Mouse (Mus musculus) midbrain, postnatal 0 days (tissue): ENCODE measurements around the gene Sap18. TPM values are rescaled to one million over a fixed set of nuclear protein-coding genes. Genes with fewer than 3 reads are reported as not detected.
"Not testable (repeated sequence)": the region's sequence is repeated elsewhere in the genome, so short reads cannot be mapped to it uniquely, and the experiment has no call there.

Experiments
- ATAC-seq: fragments of 200-750 bp; cut with Nextera tagmentation; 2 replicates; pipeline ENCODE4 v1.8.0; 2017; ENCODE audit warnings: moderate number of reproducible peaks, mild to moderate bottlenecking, moderate TSS enrichment, moderate library complexity; ENCODE audit not compliant: low FRiP score
- DNase-seq: peaks from one replicate; pipeline ENCODE4 v3.0.0-alpha.2; 2015; ENCODE audit warnings: low spot score
- H3K27ac ChIP-seq: fragments of 300-500 bp; sonication (generic); 2 replicates; pipeline ENCODE4 v1.5.1; 2014; ENCODE audit warnings: low read depth, mild to moderate bottlenecking, low read length, mixed read lengths
- H3K27me3 ChIP-seq: fragments of 300-500 bp; sonication (generic); 2 replicates; pipeline ENCODE4 v1.6.1; 2014; ENCODE audit warnings: low read length, control low read depth, mixed read lengths; ENCODE audit not compliant: insufficient read depth
- H3K36me3 ChIP-seq: fragments of 300-500 bp; sonication (generic); 2 replicates; pipeline ENCODE4 v1.6.1; 2014; ENCODE audit warnings: low read length, control low read depth, mixed read lengths; ENCODE audit not compliant: insufficient read depth
- H3K4me1 ChIP-seq: fragments of 300-500 bp; sonication (generic); 2 replicates; pipeline ENCODE4 v1.6.1; 2014; ENCODE audit warnings: mild to moderate bottlenecking, control low read depth, antibody characterized with exemption, low read length, mixed read lengths; ENCODE audit not compliant: insufficient read depth
- H3K4me2 ChIP-seq: fragments of 300-500 bp; sonication (generic); 2 replicates; pipeline ENCODE4 v1.6.1; 2014; ENCODE audit warnings: low read depth, mild to moderate bottlenecking, low read length, mixed read lengths; ENCODE audit not compliant: poor library complexity, severe bottlenecking
- H3K4me3 ChIP-seq: fragments of 300-500 bp; sonication (generic); 2 replicates; pipeline ENCODE4 v1.5.1; 2014; ENCODE audit warnings: low read depth, mild to moderate bottlenecking, low read length, moderate library complexity
- H3K9ac ChIP-seq: fragments of 300-500 bp; sonication (generic); replicated peaks from 2 replicates; pipeline ENCODE4 v1.6.1; 2014; ENCODE audit warnings: mild to moderate bottlenecking, low read length, moderate library complexity, mixed read lengths; ENCODE audit not compliant: poor library complexity, severe bottlenecking
- H3K9me3 ChIP-seq: fragments of 300-500 bp; sonication (generic); 2 replicates; pipeline ENCODE4 v1.6.1; 2016; ENCODE audit warnings: low read length, control low read depth
- CTCF ChIP-seq: IDR thresholded peaks from 2 replicates; pipeline ENCODE4 v1.5.1; 2016; ENCODE audit warnings: antibody characterized with exemption, mild to moderate bottlenecking
- WGBS: fragments of 180-500 bp; shearing (Covaris S2); extraction: QIAGEN DNeasy Blood & Tissue Kit; methylation state at CpG from one replicate; pipeline ENCODE4 v1.1.7; 2014; 5-methylcytosine and 5-hydroxymethylcytosine counted together
- microRNA-seq: library from miRNA; unstranded; fragments of <30 nt; microRNA quantifications from one replicate; pipeline ENCODE4, GENCODE M21; 2016; ENCODE audit warnings: borderline number of aligned reads
- polyA plus RNA-seq: library from polyadenylated mRNA; unstranded; fragments of >200 nt; fragmentation: Nextera tagmentation; extraction: Ambion mirVana; gene quantifications from 2 replicates; pipeline ENCODE4 v1.2.1, GENCODE M21; 2015
- total RNA-seq: library from RNA; depleted of rRNA; stranded (reverse); fragments of >200 nt; gene quantifications from 2 replicates; pipeline ENCODE4 v1.2.3, GENCODE M21; 2014; rRNA removed

The Sap18 gene
- total and polyA plus RNA-seq, 2 experiments from 2014 or later = 26.8 to 36.9 TPM

GRCm38 (mm10) chr14:57844535-57844934 is 46.6 kb downstream of the Sap18 start:
- H3K4me3 ChIP-seq = no peak overlapping the region
- H3K27me3 ChIP-seq = no peaks in the 10 kb centered on the region
- no peak overlapping the region for H3K4me2 ChIP-seq
- 89% methylated on average over 3 of the region's 3 CpGs for WGBS
- H3K27ac ChIP-seq = no peak overlapping the region
- ATAC-seq = no peak
- no peaks in the 10 kb centered on the region for H3K4me1 ChIP-seq
- no peak for TF ChIP-seq CTCF
- H3K9me3 ChIP-seq = no peaks in the 10 kb centered on the region
- H3K9ac ChIP-seq = no peak overlapping the region
- DNase-seq = no peak
- peaks cover 22% of the 10 kb centered on the region for H3K36me3 ChIP-seq

GRCm38 (mm10) chr14:57848061-57848460 is 50.1 kb downstream of the Sap18 start:
- ATAC-seq, DNase-seq, H3K27ac ChIP-seq, H3K4me2 ChIP-seq, H3K9me3 ChIP-seq, H3K9ac ChIP-seq, H3K4me3 ChIP-seq, H3K4me1 ChIP-seq, H3K27me3 ChIP-seq: not testable (repeated sequence)
- 73% methylated on average over 5 of the region's 5 CpGs for WGBS
- H3K36me3 ChIP-seq = peaks cover 20% of the 10 kb centered on the region

- Histone ChIP-seq H3K9ac (no peak overlapping the region), H3K9me3 (no peaks in the 10 kb centered on the region), H3K27me3 (no peaks in the 10 kb centered on the region), H3K36me3 (peaks cover 22% of the 10 kb centered on the region), H3K27ac (no peak overlapping the region), H3K4me1 (no peaks in the 10 kb centered on the region), H3K4me3 (no peak overlapping the region), H3K4me2 (no peak overlapping the region)
- TF ChIP-seq CTCF = no peak
- DNase-seq (no peak), ATAC-seq (no peak)
- 98% methylated on average over 2 of the region's 2 CpGs for WGBS
These were observed 50.7 kb downstream of the Sap18 start for GRCm38 (mm10) chr14:57848646-57849045.

GRCm38 (mm10) chr14:57850330-57850729 is 52.4 kb downstream of the Sap18 start:
- WGBS = 85% methylated on average over 3 of the region's 3 CpGs
- ATAC-seq = no peak
- TF ChIP-seq CTCF = no peak

GRCm38 (mm10) chr14:57852961-57853360 is 55.0 kb downstream of the Sap18 start:
- H3K9me3 ChIP-seq = no peaks in the 10 kb centered on the region
- DNase-seq (no peak), ATAC-seq (no peak)
- H3K4me1 ChIP-seq = no peaks in the 10 kb centered on the region
- H3K27me3 ChIP-seq = no peaks in the 10 kb centered on the region
- H3K9ac ChIP-seq = no peak overlapping the region
- WGBS = 50% methylated on average over 2 of the region's 2 CpGs
- H3K4me2 ChIP-seq = no peak overlapping the region
- H3K27ac ChIP-seq = no peak overlapping the region
- H3K36me3 ChIP-seq = peaks cover 15% of the 10 kb centered on the region
- TF ChIP-seq CTCF = no peak
- no peak overlapping the region for H3K4me3 ChIP-seq

More at GRCm38 (mm10) chr14:57850330-57850729, 52.4 kb downstream of the Sap18 start:
- Histone ChIP-seq H3K9ac (no peak overlapping the region), H3K36me3 (peaks cover 10% of the 10 kb centered on the region), H3K27ac (no peak overlapping the region), H3K9me3 (no peaks in the 10 kb centered on the region), H3K4me1 (no peaks in the 10 kb centered on the region), H3K4me3 (no peak overlapping the region), H3K27me3 (no peaks in the 10 kb centered on the region), H3K4me2 (no peak overlapping the region)
- DNase-seq = no peak

- not testable (repeated sequence) for H3K27me3 ChIP-seq, DNase-seq, H3K4me1 ChIP-seq, H3K4me2 ChIP-seq, H3K27ac ChIP-seq, H3K9me3 ChIP-seq, H3K4me3 ChIP-seq, ATAC-seq, H3K9ac ChIP-seq
- peak; percentile 35; the same call in 1 of the 2 replicates for TF ChIP-seq CTCF
- H3K36me3 ChIP-seq = peaks cover 20% of the 10 kb centered on the region
These were observed 58.1 kb downstream of the Sap18 start for GRCm38 (mm10) chr14:57856037-57856436.

Small RNAs within 50 kb of the gene (microRNA-seq; reads per million reads assigned to microRNA genes)
- not detected for gene Mir3077

Other genes with a start within 250 kb of the Sap18 start
- gene Eef1akmt1, start 226.6 kb upstream of the Sap18 start, total RNA-seq = 26.2 and 39.2 TPM in 2 replicates
- 63.8 and 73.7 TPM in 2 replicates for gene Eef1akmt1, start 226.6 kb upstream of the Sap18 start, polyA plus RNA-seq
- gene Xpo4, start 132.8 kb upstream of the Sap18 start, total RNA-seq = 11.3 and 19.4 TPM in 2 replicates
- 6.7 and 11.7 TPM in 2 replicates for gene Xpo4, start 132.8 kb upstream of the Sap18 start, polyA plus RNA-seq
- gene Gm49361, start 52.1 kb upstream of the Sap18 start, total RNA-seq = not detected in 2 replicates
- not detected in 2 replicates for gene Gm49361, start 52.1 kb upstream of the Sap18 start, polyA plus RNA-seq
- gene Lats2, start 39.8 kb upstream of the Sap18 start, total RNA-seq = 7.7 and 8.4 TPM in 2 replicates
- gene Lats2, start 39.8 kb upstream of the Sap18 start, polyA plus RNA-seq = 3.1 and 3.8 TPM in 2 replicates
- gene Ska3, start 28.0 kb downstream of the Sap18 start, total RNA-seq = 2.4 and 4.2 TPM in 2 replicates
- gene Ska3, start 28.0 kb downstream of the Sap18 start, polyA plus RNA-seq = 3.9 and 4.2 TPM in 2 replicates
- 45.4 and 48.3 TPM in 2 replicates for gene Mrpl57, start 28.1 kb downstream of the Sap18 start, total RNA-seq
- 205 and 218 TPM in 2 replicates for gene Mrpl57, start 28.1 kb downstream of the Sap18 start, polyA plus RNA-seq
- gene Zdhhc20, start 92.1 kb downstream of the Sap18 start, total RNA-seq = 21.5 and 37.3 TPM in 2 replicates
- gene Zdhhc20, start 92.1 kb downstream of the Sap18 start, polyA plus RNA-seq = 25.6 and 33.2 TPM in 2 replicates
- 50.8 and 59.5 TPM in 2 replicates for gene Micu2, start 201.1 kb downstream of the Sap18 start, total RNA-seq
- gene Micu2, start 201.1 kb downstream of the Sap18 start, polyA plus RNA-seq = 70.7 and 71.6 TPM in 2 replicates